Mouse (Mus musculus) E14TG2a.4 (cell line): Measurements from ENCODE around the gene Klrc1.
"Not testable (repeated sequence)": the region's sequence is repeated elsewhere in the genome, so short reads cannot be mapped to it uniquely, and the experiment has no call there.

Experiments
- CTCF ChIP-seq: conservative IDR thresholded peaks from 2 replicates; pipeline ENCODE4 v1.5.1; 2014; ENCODE audit warnings: low read length
- NANOG ChIP-seq: IDR thresholded peaks from 2 replicates; pipeline ENCODE4 v1.6.1; 2014; ENCODE audit warnings: borderline replicate concordance, low read length, mixed read lengths
- POU5F1 ChIP-seq: IDR thresholded peaks from 2 replicates; pipeline ENCODE4 v1.6.1; 2014; ENCODE audit warnings: low read length, borderline replicate concordance

DNA sequence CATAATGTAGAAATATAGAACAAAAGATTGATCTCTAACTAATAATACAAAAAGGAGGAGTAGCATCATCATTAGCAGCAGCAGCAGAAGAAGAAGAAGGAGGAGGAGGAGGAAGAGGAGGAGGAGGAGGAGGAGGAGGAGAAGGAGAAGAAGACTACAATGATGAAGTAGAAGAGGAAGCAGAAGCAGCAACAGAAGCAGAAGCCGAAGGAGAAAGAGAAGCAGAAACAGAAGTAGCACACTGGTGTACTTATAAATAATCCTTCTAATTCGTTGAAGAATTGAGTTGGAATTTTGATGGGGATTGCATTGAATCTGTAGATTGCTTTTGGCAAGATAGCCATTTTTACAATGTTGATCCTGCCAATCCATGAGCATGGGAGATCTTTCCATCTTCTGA lies 47.7 kb downstream of the Klrc1 start:
- not testable (repeated sequence) for TF ChIP-seq CTCF, POU5F1, NANOG
